Mouse (Mus musculus): ENCODE measurements around the gene Zfp866.
A peak's percentile ranks its signal among the peaks of the same experiment; 100 is the strongest.

Zfp866 gene

DNA sequence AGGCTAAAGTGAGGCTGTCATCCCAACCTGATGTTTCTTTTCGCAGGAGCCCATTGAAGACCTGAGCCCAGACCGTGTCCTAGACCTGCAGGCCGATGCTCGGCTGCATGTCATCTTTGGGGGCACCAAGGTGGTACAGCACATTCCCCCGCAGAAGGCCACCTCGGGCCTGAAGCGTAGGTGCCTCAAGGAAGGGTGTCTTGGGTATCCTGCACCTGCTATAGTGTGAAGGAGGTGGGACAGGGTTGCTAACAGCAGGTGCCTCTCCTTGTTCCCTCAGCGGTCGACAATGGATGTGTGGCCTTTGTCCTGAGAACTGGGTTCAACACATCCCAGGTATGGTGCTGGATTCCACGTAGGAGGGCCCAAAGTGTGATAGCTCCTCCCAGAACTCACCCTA, 6.7 kb upstream of the Zfp866 start:
- no peak for DNase-seq (ENCODE audit: low read depth, low spot score)

DNA sequence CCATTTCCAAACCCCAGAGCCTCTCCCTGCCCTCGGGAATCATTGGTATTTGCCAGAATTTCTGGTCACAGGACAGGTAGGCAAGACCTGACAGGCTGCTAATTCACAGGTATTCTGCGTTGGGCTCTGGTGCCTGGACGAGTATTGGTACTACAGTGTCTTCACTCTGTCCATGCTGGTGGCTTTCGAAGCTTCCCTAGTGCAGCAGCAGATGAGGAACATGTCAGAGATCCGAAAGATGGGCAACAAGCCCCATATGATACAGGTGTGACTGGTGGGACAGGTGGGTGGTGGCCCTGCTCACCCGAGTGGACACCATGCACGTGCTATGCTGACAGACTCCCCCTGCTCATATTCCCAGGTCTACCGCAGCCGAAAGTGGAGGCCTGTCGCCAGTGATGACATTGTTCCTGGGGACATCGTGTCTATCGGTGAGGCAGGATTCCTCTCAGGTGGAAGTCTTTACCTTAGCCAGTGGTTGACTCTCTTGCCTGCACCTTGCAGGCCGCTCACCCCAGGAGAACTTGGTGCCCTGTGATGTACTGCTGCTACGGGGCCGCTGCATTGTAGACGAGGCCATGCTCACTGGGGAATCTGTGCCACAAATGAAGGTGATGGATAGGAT, 5.9 kb upstream of the Zfp866 start:
- DNase-seq (ENCODE audit: low read depth, low spot score) = no peak

DNA sequence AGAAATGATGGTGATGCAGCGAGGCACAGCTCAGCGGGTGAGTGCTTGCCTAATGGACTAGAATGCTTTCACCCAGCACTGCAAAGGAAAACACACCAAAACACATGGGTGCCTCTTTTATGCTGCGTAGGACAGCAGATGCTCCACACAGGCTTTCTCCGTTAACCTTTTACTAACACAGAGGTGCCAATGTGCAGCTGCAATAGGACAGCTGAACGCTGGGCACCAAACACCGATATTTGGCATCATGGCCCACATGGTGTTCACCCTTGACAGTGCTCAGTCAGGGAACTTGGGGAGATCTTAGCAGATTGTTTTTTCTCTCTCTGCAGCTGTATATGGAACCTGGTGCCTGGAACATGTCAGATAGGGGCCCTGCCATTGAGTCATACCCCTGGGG, 3.9 kb upstream of the Zfp866 start:
- no peak for DNase-seq (ENCODE audit: low read depth, low spot score)

DNA sequence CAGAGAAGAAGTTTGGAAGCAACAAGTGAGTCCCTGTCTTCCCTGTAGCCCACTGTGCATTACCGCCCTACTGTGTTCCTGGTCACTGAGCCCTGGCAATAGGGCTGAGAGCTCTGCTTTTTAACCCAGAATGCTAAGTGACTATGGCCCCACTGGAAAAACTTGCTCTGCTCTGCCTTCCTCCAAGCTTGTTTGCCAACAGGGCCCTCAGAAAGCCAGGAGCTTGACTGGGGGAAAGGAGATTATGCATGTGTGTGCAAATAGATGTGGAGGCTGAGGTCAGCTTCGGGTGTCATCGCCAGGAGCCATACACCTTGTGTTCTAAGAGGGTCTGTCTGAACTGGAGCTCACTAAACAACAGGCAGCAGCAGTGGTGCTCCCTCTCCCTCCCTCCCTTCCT, 3.1 kb upstream of the Zfp866 start:
- no peak for DNase-seq (ENCODE audit: low read depth, low spot score)

DNA sequence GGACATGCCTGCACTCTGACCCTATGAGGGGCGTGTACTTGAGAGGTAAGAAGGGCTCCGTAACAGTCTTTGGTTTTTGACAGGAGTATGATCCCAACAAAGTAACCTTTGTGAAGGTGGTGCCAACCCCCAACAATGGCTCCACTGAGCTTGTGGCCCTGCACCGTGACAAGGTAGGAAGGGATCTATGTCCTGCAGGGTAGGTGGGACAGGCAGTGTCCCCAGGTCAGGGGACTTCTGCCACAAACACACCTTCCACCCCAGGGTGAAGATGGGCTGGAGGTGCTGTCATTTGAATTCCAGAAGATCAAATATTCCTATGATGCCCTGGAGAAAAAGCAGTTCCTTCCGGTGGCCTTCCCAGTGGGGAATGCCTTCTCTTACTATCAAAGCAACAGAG, 2.7 kb upstream of the Zfp866 start:
- no peak for DNase-seq (ENCODE audit: low read depth, low spot score)

DNA sequence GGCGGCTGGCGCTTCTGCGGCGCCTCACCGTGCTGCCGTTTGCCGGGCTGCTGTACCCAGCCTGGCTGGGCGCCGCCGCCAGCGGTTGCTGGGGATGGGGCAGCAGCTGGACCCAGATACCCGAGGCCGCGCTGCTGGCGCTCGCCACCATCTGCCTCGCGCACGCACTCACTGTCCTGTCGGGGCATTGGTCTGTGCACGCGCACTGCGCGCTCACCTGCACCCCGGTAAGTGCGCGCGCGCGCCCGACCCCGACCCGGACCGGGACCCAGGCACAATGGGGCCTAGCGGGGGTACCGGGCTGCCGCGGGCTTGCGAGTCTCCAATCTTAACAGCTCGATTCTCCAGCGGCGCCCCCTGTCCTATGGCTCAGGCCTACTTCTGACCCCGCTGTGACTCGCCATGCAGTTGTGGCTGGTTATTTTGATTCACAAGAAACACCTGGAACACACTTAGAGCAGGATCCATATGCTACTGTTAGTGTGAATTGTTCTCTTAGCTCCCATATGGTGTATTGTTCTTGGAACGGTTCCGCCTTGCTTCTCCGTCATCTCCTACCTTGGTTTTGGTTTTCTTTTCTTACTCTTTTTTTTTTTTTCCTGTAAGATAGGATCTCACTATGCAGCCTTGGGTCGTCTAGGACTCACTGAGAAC, 564 bp upstream of the Zfp866 start:
- peak; percentile 66 for DNase-seq (ENCODE audit: low read depth, low spot score)

DNA sequence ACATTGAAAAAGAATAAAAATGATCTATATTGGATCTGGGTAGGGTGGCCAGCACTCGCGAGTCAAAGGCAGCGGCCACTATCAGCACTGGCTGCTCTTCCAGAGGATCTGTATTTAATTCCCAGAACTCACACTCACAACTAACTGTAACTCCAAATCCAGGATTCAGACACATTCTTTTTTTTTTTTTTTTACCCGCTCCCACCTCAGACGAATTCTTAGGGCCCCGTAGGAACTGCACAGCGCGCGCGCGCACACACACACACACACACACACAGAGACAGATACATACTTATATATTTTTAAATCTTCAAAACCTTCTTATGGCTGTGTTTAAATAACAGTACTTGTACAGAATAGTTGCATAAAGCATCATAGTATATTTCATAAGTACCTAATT, 614 bp downstream of the Zfp866 start:
- peak; percentile 12 for DNase-seq (ENCODE audit: low read depth, low spot score)

DNA sequence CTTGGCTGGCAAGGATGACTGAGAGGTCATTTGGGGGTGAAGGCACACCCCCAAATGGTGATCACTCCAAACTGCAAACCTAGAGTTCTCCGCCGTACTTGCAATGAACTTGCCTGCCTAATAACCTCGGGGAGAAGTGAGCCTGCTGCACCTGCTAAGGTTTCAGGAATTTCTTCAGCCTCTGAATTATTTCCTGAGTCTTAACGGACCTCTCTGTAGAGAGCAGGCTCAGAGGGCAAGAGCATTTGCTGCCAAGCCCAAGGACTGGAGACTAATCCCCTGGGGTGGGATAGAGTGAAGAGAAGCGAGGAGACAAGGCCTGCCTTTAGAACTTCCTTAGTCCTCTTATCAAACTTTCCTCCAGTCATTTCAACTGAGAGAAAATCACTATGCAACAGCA, 1.2 kb downstream of the Zfp866 start:
- DNase-seq (ENCODE audit: low read depth, low spot score) = no peak

DNA sequence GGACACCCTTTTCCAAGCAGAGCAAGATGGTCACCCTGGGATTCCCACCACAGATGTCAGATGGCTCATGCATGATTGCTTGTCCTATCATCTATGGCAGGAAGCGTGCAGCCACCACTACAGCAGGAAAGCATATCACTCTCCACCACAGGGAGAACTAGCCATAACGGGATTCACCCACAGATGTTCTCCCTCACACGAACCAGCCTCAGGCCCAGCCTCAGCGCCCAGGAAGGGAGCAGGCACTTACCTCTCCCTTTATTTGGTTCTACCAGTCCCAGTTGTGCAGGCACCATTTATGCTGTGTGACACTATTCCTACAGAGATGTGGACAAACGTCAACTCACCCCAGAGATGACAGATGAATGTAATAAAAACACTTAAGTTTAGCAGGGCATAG, 1.9 kb downstream of the Zfp866 start:
- no peak for DNase-seq (ENCODE audit: low read depth, low spot score)

DNA sequence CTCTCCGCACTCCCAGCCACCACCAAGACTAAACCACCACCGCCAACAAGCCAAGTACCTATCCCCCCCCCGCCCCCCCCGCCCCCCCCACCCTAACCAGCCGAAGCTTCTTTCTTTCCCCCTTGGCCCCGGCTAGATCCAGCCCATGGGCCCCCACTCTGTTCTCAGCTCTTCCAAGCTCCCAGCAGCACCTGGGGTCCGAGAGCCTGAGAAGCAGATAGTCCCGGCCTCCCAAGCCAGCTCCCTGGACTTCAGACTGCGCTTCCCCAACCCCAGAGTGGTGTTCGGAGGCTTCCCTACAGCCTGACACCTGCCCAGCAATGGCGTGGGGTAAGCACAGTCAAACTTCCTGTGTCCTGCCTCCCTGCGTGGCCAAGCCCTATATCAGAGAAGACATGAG, 13.9 kb downstream of the Zfp866 start:
- no peak for DNase-seq (ENCODE audit: low read depth, low spot score)

DNA sequence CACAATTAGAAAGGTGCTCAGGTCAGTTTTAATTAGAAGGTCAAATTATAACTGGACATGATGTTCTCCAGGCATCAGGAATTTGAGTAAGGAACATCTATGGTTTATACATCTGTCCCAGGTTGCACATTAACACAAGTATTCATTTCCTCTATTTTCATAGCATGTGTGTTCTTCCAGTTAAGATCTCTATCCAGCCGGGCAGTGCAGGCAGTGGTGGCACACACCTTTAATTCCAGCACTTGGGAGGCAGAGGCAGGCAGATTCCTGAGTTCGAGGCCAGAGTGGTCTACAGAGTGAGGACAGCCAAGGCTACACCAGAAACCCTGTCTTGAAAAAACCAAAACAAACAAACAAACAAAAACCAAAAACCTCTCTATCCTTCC, 15.8 kb downstream of the Zfp866 start:
- DNase-seq (ENCODE audit: low read depth, low spot score) = no peak

DNA sequence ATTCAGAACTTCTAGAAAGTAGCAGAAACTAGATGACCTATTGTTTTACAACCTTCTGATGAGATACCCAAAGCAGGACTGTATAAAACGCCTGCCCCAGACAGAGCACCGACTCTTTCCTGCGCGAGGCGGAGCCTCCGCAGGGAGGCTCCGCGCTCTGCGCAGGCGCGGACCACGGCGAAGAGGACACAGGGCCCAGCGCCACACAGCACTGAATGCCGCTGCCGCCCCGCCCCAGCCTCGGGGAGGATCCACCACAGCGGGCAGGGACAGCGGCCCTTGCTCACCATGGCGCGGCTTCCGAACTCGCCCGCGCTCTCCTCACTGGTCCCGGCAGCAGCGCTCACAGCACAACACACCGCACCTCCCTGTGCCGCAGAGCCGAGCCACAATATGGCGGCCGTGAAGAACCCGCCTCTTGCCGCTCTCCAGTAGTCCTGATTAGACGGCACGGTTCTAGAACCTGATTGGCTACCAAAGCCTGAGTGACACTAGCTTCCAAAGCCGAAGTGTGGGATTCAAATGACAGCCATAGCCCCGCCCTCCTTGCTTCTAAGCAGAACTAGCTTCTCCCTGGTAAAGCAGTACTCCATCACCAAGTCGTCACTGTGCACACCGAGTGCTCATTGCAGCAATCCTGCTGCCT, 16.4 kb downstream of the Zfp866 start, which contains the start of gene Gm20422:
Gene Gm20422, minus strand, starts transcription at position 384 of the 646 bp plus-strand sequence.
- DNase-seq (ENCODE audit: low read depth, low spot score) = peak; percentile 100

DNA sequence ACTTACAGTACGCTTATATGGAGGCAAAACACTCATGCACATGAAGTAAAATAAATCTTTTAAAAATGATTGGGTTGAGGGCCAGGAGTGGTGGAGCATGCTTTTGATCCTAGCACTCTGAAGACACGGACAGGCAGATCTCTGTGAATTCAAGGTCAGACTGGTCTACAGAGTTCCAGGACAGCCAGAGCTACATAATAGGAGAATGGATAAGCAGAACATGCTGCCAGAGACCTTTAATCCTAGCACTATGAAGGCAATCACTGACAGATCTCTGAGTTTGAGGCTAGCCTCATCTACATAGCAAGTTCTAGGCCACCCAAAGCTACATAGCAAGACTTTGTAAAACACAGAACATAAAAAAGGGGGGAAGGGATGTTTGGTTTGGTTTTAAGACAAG, 18.9 kb downstream of the Zfp866 start:
- DNase-seq (ENCODE audit: low read depth, low spot score) = no peak

DNA sequence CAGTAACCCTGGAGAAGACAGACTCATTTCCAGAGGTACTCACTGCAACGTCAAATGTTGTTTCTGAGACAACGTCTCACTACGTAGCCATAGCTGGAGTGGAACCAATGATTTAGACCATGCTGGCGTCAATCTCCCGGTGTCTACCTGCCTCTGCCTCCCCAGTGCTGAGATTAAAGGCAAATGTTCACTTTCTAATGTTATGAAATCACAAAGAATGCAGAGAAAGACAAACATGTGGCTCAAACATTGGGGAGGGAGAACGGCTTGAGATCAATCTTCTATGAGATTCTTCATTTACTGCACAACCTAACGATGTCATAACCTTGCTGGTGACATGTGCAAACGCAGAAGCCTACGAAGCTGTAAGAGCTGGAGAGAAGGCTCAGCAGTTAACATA, 19.8 kb downstream of the Zfp866 start:
- no peak for DNase-seq (ENCODE audit: low read depth, low spot score)

DNA sequence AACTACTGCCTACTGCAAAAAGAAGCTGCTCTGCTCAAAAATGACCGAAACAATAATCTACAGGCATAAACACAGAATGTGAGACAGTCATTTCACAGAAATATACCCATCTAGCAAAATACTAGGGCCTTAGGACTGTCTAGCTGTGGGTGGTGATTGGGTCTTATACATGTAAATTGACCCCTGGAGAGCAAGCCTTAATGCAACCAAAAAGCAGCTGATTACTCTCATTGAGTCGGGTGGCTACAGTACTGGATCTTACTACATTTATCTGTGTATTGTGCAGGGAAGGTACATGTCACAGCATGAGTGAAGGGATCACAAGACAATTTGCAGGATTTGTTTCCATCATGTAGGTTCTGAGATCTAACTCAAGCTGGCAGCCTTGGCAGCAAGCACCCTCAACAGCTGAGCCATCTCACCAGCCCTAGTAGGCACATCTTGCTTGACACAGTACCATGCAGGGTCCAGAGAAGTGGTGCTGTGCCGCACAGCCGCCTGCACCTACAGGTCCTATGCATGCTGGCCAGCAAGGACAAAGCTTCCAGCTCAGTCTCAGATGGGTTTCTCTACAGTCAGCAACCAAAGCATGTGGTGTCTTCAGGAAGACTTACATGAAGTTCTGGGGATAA, 29.0 kb downstream of the Zfp866 start:
- DNase-seq (ENCODE audit: low read depth, low spot score) = no peak

DNA sequence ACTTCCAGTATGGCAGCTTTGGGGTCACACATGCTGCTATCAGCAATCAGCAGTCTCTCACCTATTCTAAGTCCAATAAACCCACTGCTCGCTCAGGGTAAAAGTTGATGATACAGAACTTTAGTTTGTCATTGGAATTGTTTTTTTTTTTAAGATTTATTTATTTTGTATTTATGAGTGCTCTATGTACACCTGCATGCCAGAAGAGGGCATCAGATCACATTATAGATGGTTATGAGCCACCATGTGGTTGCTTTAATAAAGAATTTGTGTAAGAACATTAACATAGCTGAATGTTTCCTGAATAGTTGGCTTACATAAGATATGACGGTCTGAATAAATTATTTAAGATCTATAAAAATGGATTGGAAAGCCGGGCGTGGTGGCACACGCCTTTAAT, 32.7 kb downstream of the Zfp866 start:
- DNase-seq (ENCODE audit: low read depth, low spot score) = no peak

DNA sequence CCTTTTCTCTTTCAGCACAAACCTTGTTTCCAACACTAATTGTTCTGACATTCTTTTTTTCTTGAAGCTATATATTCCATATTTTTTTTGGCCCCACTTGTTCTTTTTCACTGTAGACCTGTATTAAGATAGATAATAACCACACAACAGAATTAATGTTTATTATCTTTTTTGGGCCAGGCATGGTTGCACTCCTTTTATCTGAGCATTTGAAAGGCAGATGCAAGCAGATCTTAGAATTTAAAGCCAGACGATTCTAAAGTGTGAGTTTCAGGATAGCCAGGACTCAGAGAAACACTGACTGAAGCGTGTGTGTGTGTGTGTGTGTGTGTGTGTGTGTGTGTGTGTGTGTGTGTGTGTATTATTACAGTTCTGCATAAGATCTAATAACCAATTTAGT, 38.5 kb downstream of the Zfp866 start:
- no peak for DNase-seq (ENCODE audit: low read depth, low spot score)

DNA sequence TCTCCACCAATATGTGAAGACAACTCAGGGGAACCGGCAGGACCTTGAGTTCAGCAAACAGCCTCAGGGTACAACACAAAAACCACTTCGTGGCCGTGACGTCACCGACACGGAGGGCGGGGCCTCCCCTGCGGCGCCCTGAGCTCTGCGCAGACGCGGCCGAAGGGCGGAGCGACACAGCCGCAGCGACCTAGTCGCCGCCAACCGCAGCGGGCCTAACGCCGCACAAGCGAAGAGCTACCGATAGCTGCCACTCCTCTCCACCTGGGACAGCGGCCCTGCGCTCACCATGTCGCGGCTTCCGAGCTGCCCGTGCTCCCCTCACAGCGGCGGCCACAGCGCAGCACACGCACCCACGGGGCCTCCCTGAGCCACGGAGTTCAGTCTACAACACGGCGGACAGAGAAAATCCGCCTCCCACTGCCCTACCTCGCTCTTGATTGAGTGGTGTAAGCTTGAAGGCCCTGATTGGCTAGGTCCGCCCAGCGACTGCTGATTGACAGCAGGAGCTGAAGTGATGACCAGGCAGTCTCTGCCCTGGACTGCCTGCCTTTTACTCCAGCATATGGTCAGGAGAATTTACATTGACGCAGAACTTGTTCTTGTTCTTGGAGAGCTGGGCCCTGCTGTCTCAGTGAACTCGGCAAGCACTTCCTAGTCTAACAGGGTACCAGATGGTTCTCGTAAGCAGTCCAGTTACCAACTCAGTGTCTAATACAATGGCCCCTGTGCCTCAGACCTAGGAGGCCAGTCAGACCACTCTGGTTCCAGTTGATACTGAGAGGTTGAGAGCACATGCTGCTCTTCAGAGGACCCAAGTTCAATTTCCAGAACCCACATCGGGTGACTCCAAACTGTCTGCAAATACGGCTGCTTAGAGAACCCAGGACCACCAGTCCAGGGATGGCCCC, 41.2 kb downstream of the Zfp866 start, which contains the start of gene Zfp963:
Gene Zfp963, minus strand, starts transcription at position 427 of the 911 bp plus-strand sequence.
- DNase-seq (ENCODE audit: low read depth, low spot score) = peak; percentile 99

DNA sequence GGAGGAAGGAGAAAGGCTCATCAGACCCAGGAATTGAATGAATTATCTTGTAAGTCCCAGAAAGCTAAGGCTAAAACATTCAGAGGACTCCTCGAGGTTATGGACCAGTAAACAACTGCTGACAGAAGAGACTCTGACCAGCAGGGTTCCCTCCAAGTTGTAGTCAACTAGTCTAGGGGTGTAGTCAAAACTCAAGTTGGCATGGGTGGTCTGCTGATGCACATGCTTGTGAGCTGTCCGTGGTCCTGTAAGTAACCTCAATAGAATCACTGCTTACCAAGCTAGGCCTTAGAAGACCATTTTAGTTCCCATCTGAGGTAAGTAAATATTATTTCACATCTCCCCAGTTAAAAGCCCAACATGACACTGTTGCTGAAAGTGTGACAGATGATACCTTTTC, 49.7 kb downstream of the Zfp866 start:
- no peak for DNase-seq (ENCODE audit: low read depth, low spot score)

DNA sequence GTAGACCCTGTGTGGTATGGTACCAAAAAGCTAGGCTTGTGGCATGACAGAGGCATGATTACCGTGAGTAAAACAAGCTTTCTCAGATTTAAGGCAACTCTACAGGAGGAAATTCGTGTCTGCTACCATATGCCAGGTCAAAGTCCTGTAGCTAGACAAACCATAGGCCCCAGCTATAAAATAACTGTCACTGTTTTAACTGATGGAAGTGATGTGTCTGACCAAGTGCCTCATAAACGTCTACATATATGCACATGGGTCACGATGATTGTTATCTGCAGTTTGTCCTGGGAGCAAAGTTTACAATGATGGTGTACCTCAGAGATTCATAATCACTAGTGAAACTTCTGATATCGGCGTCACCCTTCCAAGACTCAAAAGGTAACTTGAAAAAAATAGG, 50.2 kb downstream of the Zfp866 start:
- DNase-seq (ENCODE audit: low read depth, low spot score) = no peak

DNA sequence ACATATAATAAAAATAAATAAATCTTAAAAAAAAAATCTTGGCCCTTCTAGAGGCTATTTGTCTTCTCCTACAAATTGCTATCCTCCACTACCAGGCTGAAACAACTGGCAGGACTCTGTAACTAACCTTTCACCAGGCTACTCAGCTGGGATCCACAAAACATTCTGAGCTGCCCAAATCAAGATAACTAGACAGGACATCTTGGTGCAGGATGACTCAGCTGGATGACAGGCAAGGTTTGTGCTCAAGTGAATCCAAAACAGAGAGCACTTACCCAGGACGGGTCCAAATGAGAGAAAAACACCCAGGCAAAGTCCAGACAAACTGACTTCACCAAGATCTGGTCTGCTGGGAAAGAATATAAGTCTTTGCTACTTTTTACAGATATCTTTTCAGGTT, 55.5 kb downstream of the Zfp866 start:
- no peak for DNase-seq (ENCODE audit: low read depth, low spot score)

DNA sequence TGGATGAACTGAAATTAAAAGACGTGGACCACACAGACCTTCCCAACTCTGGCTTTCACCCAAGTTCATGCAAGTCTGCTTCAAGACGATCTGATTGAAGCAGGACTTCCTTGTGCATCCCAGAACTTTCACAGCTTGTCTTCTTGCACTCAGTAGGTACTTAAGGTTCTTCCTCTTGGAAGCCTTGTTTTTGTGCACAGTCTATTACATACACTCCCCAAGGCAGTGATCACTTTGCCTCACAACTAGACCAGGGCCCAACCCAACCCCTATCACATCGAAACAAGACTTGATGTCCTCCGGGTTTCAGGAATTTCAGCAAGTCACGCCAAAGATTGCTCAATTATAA, 73.8 kb downstream of the Zfp866 start:
- no peak for DNase-seq (ENCODE audit: low read depth, low spot score)

Data from brain, adult 2 months (tissue).